Mouse (Mus musculus): ENCODE measurements around the gene Ireb2. TPM values are rescaled to one million over a fixed set of nuclear protein-coding genes. Genes with fewer than 3 reads are reported as not detected.
A peak's percentile ranks its signal among the peaks of the same experiment; 100 is the strongest.
"Not testable (repeated sequence)": the region's sequence is repeated elsewhere in the genome, so short reads cannot be mapped to it uniquely, and the experiment has no call there.

Ireb2 gene
- polyA plus RNA-seq (2015; fragmentation: Nextera tagmentation; extraction: Ambion mirVana): 29.7 and 32.1 TPM in 2 replicates

DNA sequence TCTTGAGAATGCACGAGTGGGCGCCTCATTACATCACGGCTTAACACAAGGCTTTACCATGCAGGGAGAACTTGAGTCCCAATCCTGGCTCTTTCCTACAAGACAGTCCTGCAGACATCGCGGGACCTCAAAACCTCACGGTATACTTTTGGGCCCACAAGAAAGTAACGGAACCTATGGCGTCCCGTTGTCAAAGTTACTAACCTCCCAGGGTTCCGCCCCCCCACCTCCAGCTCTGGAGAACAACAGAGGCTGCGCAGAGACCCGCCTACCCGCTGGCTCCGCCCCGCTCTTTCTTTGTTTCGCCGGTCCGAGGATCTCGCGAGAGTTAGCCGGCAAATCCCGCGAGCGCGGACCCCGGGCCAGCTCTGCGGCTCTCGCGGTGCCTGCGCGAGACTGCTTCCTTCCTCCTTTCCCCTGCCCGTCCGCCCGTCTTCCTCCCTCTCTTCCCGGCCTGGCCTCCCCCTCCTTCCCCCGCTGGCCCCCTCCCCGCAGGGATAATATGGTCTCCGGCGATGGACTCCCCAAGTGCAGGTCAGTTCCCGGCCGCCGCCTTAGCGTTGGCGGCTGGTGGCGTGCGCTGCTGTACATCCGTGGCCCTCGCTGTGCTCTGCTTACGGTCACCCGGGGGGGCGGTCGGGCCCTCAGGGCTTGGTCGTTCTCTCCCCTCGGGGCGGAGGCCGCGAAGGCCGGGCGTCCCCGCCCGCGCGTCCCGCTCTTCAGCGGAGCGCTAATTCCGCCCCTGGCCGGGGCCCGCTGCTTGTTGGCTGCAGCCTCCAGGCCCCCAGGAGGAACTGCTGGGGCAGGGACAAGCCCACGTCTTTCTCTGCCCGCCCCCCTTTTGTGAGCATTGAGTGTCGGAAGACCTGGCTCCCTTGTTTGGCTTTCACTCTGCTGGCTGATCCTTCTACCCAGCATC is at the start of gene Ireb2:
Ireb2 (plus strand) TSS at position 427 of the 919 bp plus-strand sequence.
- Histone ChIP-seq H3K27ac (ENCODE audit: low read length) (peak within 1 kb of the TSS; percentile 92), H3K27me3 (ENCODE audit: control insufficient read depth, insufficient read depth, low read depth, low read length) (no peaks in the 10 kb centered on the region; the same call in 1 of the 2 replicates), H3K9me3 (ENCODE audit: control insufficient read depth, low read length) (no peaks in the 10 kb centered on the region), H3K9ac (ENCODE audit: low read length) (peak within 1 kb of the TSS; percentile 99), H3K4me3 (ENCODE audit: low read length) (peak within 1 kb of the TSS; percentile 96), H3K36me3 (ENCODE audit: control insufficient read depth, insufficient read depth, low read length) (peaks cover 15% of the 10 kb centered on the region), H3K4me2 (ENCODE audit: low read depth, low read length) (peak within 1 kb of the TSS; percentile 84), H3K4me1 (replicated peaks; ENCODE audit: control insufficient read depth, insufficient read depth, low read length) (peaks cover 12% of the 10 kb centered on the region)
- 0% methylated on average over 71 of the region's 72 CpGs for WGBS
- peak; percentile 99 for ATAC-seq (ENCODE audit: low read depth)

DNA sequence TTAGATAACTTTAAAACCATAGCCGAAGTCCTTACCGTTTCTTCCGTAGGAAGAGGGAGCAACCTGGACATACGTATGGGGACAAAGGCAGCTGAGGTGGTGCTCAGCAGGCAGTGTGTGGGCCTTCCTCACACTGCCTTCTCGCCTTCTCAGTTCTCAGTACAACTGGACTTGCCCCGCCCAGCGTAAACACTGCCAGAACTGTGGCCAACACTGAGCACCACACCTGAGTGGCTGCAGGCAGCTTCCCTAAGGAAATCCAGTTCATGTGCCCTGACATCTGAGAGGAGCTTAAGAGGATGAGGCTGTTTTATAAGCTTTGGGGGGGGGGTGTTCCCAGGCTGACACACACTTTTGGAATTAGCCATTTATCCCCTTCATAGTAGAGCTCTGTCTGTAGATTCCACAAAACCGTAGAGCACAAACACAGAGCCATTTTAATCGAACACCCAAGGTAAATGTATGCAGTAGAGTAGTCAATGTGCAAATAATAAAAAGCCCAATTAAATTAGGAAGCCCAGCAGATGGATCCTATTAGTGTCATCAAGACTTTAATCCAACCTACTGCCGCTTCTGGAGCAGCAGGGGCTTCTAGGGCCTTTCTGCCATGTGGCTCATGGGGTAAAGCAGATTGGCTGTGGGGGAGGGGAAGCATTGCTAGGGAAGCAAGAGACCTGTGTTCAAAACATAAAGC is 46.9 kb upstream of the Ireb2 start:
- Histone ChIP-seq H3K9ac (ENCODE audit: low read length) (no peak overlapping the region), H3K36me3 (ENCODE audit: control insufficient read depth, insufficient read depth, low read length) (no peaks in the 10 kb centered on the region), H3K9me3 (ENCODE audit: control insufficient read depth, low read length) (no peaks in the 10 kb centered on the region), H3K27ac (ENCODE audit: low read length) (no peak overlapping the region), H3K27me3 (ENCODE audit: control insufficient read depth, insufficient read depth, low read depth, low read length) (no peaks in the 10 kb centered on the region), H3K4me3 (ENCODE audit: low read length) (no peak overlapping the region), H3K4me2 (ENCODE audit: low read depth, low read length) (no peak overlapping the region), H3K4me1 (replicated peaks; ENCODE audit: control insufficient read depth, insufficient read depth, low read length) (no peaks in the 10 kb centered on the region)
- no peak for ATAC-seq (ENCODE audit: low read depth)
- 57% methylated on average over 10 of the region's 10 CpGs for WGBS

DNA sequence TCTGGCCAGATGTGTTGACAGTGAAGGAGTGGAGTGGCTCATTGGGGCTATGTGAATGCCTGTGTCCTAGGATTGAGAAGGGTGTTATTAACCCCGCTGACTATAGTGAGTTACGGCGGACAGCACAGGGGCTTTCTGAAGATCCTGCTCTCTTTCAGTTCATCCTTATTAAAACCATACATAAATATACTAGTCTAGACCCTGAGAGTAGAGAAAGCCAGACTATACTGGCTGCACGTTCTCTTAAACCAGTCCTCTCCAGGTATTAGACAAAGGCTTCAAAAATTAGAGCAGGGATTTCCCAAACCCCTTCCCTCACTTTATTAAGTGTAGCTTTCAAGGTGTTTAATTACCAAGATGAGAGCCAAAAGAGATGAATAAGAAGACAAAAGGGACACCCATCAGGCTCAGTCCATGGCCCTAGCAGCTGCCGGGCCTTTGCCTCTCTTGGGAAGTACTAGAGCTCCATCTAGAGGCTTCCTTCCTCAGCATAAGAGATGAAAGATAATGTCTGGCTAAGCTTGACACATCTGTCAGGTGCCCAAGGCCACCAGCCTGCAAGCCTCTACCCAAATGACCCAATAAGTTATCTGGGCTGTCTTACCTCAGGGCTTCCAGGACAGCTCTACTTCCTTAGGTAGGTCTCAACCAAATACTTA is 42.0 kb upstream of the Ireb2 start:
- ATAC-seq (ENCODE audit: low read depth): peak; percentile 71
- Histone ChIP-seq H3K4me3 (ENCODE audit: low read length) (no peak overlapping the region), H3K9me3 (ENCODE audit: control insufficient read depth, low read length) (no peaks in the 10 kb centered on the region), H3K27ac (ENCODE audit: low read length) (no peak overlapping the region), H3K4me2 (ENCODE audit: low read depth, low read length) (no peak overlapping the region), H3K36me3 (ENCODE audit: control insufficient read depth, insufficient read depth, low read length) (no peaks in the 10 kb centered on the region), H3K9ac (ENCODE audit: low read length) (no peak overlapping the region), H3K4me1 (replicated peaks; ENCODE audit: control insufficient read depth, insufficient read depth, low read length) (no peaks in the 10 kb centered on the region), H3K27me3 (ENCODE audit: control insufficient read depth, insufficient read depth, low read depth, low read length) (no peaks in the 10 kb centered on the region)
- WGBS: 57% methylated on average over 5 of the region's 5 CpGs

DNA sequence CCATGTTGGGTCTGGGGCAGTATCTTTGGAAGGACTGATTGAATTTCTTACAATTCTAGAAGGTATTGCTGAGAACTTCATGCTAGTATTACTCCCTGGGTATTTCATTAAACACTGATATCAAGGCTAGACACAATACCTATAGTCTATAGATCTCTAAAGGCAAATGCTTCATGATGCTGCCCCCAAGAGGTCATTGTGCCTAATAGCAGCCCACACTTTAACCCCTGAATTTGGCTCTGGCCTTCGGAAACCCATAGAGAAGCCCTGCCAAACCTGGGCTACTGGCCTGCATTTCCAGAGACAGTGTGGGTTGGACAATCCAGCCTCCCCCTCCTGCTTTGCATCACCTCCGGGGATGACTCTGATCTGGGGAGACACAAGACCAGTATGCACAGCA is 33.8 kb upstream of the Ireb2 start:
- no peaks in the 10 kb centered on the region for H3K9me3 ChIP-seq (ENCODE audit: control insufficient read depth, low read length)
- no peak overlapping the region for H3K9ac ChIP-seq (ENCODE audit: low read length)
- no peak for ATAC-seq (ENCODE audit: low read depth)
- H3K4me1 ChIP-seq (replicated peaks; ENCODE audit: control insufficient read depth, insufficient read depth, low read length): no peaks in the 10 kb centered on the region
- no peaks in the 10 kb centered on the region for H3K27me3 ChIP-seq (ENCODE audit: control insufficient read depth, insufficient read depth, low read depth, low read length)
- no peak overlapping the region for H3K27ac ChIP-seq (ENCODE audit: low read length)
- no peak overlapping the region for H3K4me3 ChIP-seq (ENCODE audit: low read length)
- H3K36me3 ChIP-seq (ENCODE audit: control insufficient read depth, insufficient read depth, low read length): no peaks in the 10 kb centered on the region
- H3K4me2 ChIP-seq (ENCODE audit: low read depth, low read length): no peak overlapping the region
- WGBS: 22% methylated on average over 2 of the region's 2 CpGs

DNA sequence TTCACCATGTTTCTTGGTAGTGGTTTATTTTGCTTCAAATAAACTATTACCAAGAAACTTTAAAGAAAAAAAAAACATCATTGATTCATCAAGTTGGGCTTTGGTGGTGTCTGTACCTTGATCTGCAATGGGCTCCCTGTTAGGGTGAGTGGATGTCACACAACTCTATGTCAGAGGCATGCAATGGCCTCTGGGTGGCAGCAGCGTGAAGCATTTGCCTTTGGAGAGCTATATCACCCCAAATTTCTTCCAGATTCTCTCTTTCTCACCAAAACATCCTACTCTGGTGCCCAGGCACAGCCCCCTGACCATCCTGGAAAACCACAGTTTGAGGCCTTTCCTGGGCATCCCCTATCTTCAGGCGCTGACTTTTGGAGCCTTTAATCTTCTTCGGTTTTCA is 33.0 kb upstream of the Ireb2 start:
- no peaks in the 10 kb centered on the region for H3K36me3 ChIP-seq (ENCODE audit: control insufficient read depth, insufficient read depth, low read length)
- H3K9ac ChIP-seq (ENCODE audit: low read length): no peak overlapping the region
- no peak overlapping the region for H3K4me3 ChIP-seq (ENCODE audit: low read length)
- no peak overlapping the region for H3K4me2 ChIP-seq (ENCODE audit: low read depth, low read length)
- ATAC-seq (ENCODE audit: low read depth): no peak
- no peaks in the 10 kb centered on the region for H3K4me1 ChIP-seq (replicated peaks; ENCODE audit: control insufficient read depth, insufficient read depth, low read length)
- H3K27me3 ChIP-seq (ENCODE audit: control insufficient read depth, insufficient read depth, low read depth, low read length): no peaks in the 10 kb centered on the region
- no peaks in the 10 kb centered on the region for H3K9me3 ChIP-seq (ENCODE audit: control insufficient read depth, low read length)
- no peak overlapping the region for H3K27ac ChIP-seq (ENCODE audit: low read length)
- 45% methylated on average over 3 of the region's 3 CpGs for WGBS

DNA sequence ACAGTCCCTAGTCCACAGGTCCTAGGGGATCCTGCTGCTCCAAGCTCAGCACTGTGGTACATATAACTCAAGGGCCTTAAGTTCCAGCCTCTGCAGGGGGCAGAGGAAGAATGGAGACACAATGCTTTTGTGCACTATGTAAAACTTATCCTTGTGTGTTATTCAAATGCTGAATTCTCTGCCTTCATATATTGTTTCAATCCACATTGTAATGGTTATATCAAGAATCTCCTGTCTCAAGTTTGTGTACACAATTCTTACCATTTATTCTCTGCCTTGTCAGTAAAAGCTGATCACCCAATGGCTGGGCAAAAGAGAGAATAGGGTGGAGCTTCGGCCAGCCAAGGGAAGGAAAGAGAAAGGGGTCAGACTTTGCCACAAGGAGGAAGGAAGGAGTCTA is 29.8 kb upstream of the Ireb2 start:
- H3K9me3 ChIP-seq (ENCODE audit: control insufficient read depth, low read length): no peaks in the 10 kb centered on the region
- H3K36me3 ChIP-seq (ENCODE audit: control insufficient read depth, insufficient read depth, low read length): no peaks in the 10 kb centered on the region
- no peak overlapping the region for H3K9ac ChIP-seq (ENCODE audit: low read length)
- ATAC-seq (ENCODE audit: low read depth): no peak
- no peak overlapping the region for H3K4me3 ChIP-seq (ENCODE audit: low read length)
- no peaks in the 10 kb centered on the region for H3K27me3 ChIP-seq (ENCODE audit: control insufficient read depth, insufficient read depth, low read depth, low read length)
- no peak overlapping the region for H3K4me2 ChIP-seq (ENCODE audit: low read depth, low read length)
- 50% methylated on average over 1 of the region's 1 CpGs for WGBS
- no peak overlapping the region for H3K27ac ChIP-seq (ENCODE audit: low read length)
- H3K4me1 ChIP-seq (replicated peaks; ENCODE audit: control insufficient read depth, insufficient read depth, low read length): no peaks in the 10 kb centered on the region

DNA sequence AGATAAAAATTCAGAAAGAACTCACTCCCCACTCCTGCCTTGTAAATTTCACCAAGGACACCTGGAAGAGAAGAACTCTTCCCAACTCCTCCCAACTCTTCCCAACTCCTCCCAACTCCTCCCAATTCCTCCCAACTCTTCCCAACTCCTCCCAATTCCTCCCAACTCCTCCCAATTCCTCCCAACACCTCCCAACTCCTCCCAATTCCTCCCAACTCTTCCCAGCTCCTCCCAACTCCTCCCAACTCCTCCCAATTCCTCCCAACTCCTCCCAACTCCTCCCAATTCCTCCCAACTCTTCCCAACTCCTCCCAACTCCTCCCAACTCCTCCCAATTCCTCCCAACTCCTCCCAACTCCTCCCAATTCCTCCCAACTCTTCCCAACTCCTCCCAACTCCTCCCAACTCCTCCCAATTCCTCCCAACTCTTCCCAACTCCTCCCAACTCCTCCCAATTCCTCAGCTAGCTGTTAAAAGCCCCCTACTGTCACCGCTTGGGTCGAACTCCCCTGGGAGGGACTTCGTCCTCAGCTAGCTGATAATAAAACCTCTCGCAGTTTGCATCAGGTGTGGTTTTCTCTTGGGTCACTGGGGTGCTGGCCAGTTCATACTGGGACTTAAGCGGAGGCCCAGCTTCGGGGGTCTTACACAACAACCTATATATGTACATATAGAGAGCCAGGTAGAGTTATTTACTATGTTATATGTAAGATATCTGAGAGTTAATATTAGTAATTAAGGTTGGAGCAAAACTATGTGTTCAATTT is 27.5 kb upstream of the Ireb2 start:
- H3K9ac ChIP-seq (ENCODE audit: low read length); H3K36me3 ChIP-seq (ENCODE audit: control insufficient read depth, insufficient read depth, low read length); H3K27me3 ChIP-seq (ENCODE audit: control insufficient read depth, insufficient read depth, low read depth, low read length); H3K4me1 ChIP-seq (replicated peaks; ENCODE audit: control insufficient read depth, insufficient read depth, low read length); ATAC-seq (ENCODE audit: low read depth); H3K27ac ChIP-seq (ENCODE audit: low read length); H3K4me2 ChIP-seq (ENCODE audit: low read depth, low read length); H3K9me3 ChIP-seq (ENCODE audit: control insufficient read depth, low read length); H3K4me3 ChIP-seq (ENCODE audit: low read length): not testable (repeated sequence)
- 77% methylated on average over 6 of the region's 6 CpGs for WGBS

DNA sequence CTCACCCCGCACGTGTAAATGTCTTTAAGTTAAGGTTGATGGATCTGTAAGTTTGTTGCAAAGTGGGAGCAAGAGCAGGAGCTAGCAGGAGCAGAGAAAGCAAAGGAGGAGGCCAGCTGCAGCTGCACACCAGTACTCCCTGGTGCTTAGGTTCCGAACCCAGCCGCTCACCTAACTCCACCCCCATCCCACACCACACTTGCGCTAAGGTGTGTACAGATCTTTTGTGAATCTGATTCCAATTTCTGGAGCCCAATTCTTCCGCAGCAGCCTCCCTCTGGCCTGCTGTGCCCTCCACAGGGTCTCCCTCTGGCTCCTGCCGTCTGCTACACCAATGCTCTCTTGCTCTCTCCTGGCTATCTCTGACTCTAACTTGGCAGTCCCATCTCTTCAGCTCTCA is 25.8 kb upstream of the Ireb2 start:
- no peaks in the 10 kb centered on the region for H3K9me3 ChIP-seq (ENCODE audit: control insufficient read depth, low read length)
- H3K36me3 ChIP-seq (ENCODE audit: control insufficient read depth, insufficient read depth, low read length): no peaks in the 10 kb centered on the region
- WGBS: 49% methylated on average over 7 of the region's 7 CpGs
- no peak overlapping the region for H3K4me3 ChIP-seq (ENCODE audit: low read length)
- H3K9ac ChIP-seq (ENCODE audit: low read length): no peak overlapping the region
- no peak overlapping the region for H3K27ac ChIP-seq (ENCODE audit: low read length)
- H3K4me1 ChIP-seq (replicated peaks; ENCODE audit: control insufficient read depth, insufficient read depth, low read length): no peaks in the 10 kb centered on the region
- no peaks in the 10 kb centered on the region for H3K27me3 ChIP-seq (ENCODE audit: control insufficient read depth, insufficient read depth, low read depth, low read length)
- ATAC-seq (ENCODE audit: low read depth): no peak
- H3K4me2 ChIP-seq (ENCODE audit: low read depth, low read length): no peak overlapping the region

Measured in lung, embryonic 16.5 days (tissue).